8 mouse cellular contexts compared by ENCODE assay signal in the genomic region with DNA sequence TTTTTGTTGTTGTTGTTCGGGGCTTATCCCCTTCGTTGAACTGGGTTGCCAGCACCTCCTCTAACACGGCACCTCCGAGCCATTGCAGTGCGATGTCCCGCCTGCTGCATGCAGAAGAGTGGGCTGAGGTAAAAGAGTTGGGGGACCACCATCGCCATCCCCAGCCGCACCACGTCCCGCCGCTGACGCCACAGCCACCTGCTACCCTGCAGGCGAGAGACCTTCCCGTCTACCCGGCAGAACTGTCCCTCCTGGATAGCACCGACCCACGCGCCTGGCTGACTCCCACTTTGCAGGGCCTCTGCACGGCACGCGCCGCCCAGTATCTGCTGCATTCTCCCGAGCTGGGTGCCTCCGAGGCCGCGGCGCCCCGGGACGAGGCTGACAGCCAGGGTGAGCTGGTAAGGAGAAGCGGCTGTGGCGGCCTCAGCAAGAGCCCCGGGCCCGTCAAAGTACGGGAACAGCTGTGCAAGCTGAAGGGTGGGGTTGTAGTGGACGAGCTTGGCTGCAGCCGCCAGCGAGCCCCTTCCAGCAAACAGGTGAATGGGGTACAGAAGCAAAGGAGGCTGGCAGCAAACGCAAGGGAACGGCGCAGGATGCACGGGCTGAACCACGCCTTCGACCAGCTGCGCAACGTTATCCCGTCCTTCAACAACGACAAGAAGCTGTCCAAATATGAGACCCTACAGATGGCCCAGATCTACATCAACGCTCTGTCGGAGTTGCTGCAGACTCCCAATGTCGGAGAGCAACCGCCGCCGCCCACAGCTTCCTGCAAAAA. TPM values are rescaled to one million over a fixed set of nuclear protein-coding genes. Genes with fewer than 3 reads are reported as not detected.
DNase-seq lines count a peak whose midpoint lies in the region; ATAC-seq and TF ChIP-seq lines count a peak whose summit lies in the region.

No protein-coding gene starts in this region.

- DNase-seq in kidney, adult 18-20 months: peak; percentile 30
- no peak for DNase-seq in kidney, adult 9 months
- DNase-seq in adrenal gland, adult 2 months: peak; percentile 50
- no peak for DNase-seq in thymus, adult 18-20 months

- peak; percentile 70 for ATAC-seq in intestine, embryonic 15.5 days
- ATAC-seq in lung, embryonic 16.5 days (ENCODE audit: low read depth): peak; percentile 51

- peak overlapping the region; percentile 54 for H3K4me3 ChIP-seq in embryonic fibroblast, embryonic 13.5 days (ENCODE audit: insufficient read depth, low read length)
- peak overlapping the region; percentile 43 for H3K4me3 ChIP-seq in intestine, embryonic 15.5 days (replicated peaks)
- H3K4me3 ChIP-seq in lung, embryonic 16.5 days (ENCODE audit: low read length): peak overlapping the region; percentile 51
- peak overlapping the region; percentile 12 for H3K4me3 ChIP-seq in testis, adult 2 months (ENCODE audit: control insufficient read depth, low read depth, low read length)

- H3K9me3 ChIP-seq in intestine, embryonic 15.5 days: no peaks in the 10 kb centered on the region
- no peaks in the 10 kb centered on the region for H3K9me3 ChIP-seq in lung, embryonic 16.5 days (ENCODE audit: control insufficient read depth, low read length)

- peak overlapping the region; percentile 11; the same call in 1 of the 2 replicates for H3K9ac ChIP-seq in intestine, embryonic 15.5 days
- H3K9ac ChIP-seq in lung, embryonic 16.5 days (ENCODE audit: low read length): no peak overlapping the region

- H3K27ac ChIP-seq in embryonic fibroblast, embryonic 13.5 days (ENCODE audit: insufficient read depth, low read length): no peak overlapping the region
- H3K27ac ChIP-seq in intestine, embryonic 15.5 days: no peak overlapping the region
- H3K27ac ChIP-seq in lung, embryonic 16.5 days (ENCODE audit: low read length): no peak overlapping the region
- H3K27ac ChIP-seq in testis, adult 2 months (ENCODE audit: control insufficient read depth, insufficient read depth, low read depth, low read length): no peak overlapping the region

- under 1% methylated on average over 53 of the region's 53 CpGs for WGBS in intestine, embryonic 15.5 days
- under 1% methylated on average over 53 of the region's 53 CpGs for WGBS in lung, embryonic 16.5 days

- no peaks in the 10 kb centered on the region for H3K36me3 ChIP-seq in intestine, embryonic 15.5 days
- H3K36me3 ChIP-seq in lung, embryonic 16.5 days (ENCODE audit: control insufficient read depth, insufficient read depth, low read length): no peaks in the 10 kb centered on the region
- H3K36me3 ChIP-seq in testis, adult 2 months (ENCODE audit: control insufficient read depth, insufficient read depth, low read length): no peaks in the 10 kb centered on the region

- TF ChIP-seq CTCF in embryonic fibroblast, embryonic 13.5 days (IDR thresholded peaks at IDR 0.05; ENCODE audit: borderline replicate concordance, insufficient read depth, low read length): no peak
- TF ChIP-seq CTCF in testis, adult 2 months (IDR thresholded peaks at IDR 0.05; ENCODE audit: control insufficient read depth, insufficient read depth, insufficient replicate concordance, low read depth, low read length): no peak

- TF ChIP-seq POLR2A in embryonic fibroblast, embryonic 13.5 days (IDR thresholded peaks at IDR 0.05; ENCODE audit: low read depth, low read length): no peak
- no peak for TF ChIP-seq POLR2A in testis, adult 2 months (IDR thresholded peaks at IDR 0.05; ENCODE audit: control insufficient read depth, low read depth, low read length)

- H3K4me2 ChIP-seq in intestine, embryonic 15.5 days (replicated peaks): peak overlapping the region; percentile 86
- H3K4me2 ChIP-seq in lung, embryonic 16.5 days (ENCODE audit: low read depth, low read length): peak overlapping the region; percentile 88

- H3K4me1 ChIP-seq in embryonic fibroblast, embryonic 13.5 days (ENCODE audit: control insufficient read depth, insufficient read depth, low read length): no peaks in the 10 kb centered on the region
- H3K4me1 ChIP-seq in intestine, embryonic 15.5 days (replicated peaks): peaks cover 23% of the 10 kb centered on the region
- H3K4me1 ChIP-seq in lung, embryonic 16.5 days (replicated peaks; ENCODE audit: control insufficient read depth, insufficient read depth, low read length): peaks cover 17% of the 10 kb centered on the region
- H3K4me1 ChIP-seq in testis, adult 2 months (ENCODE audit: control insufficient read depth, insufficient read depth, low read length): peaks cover 15% of the 10 kb centered on the region

- H3K27me3 ChIP-seq in intestine, embryonic 15.5 days (replicated peaks): peaks cover 56% of the 10 kb centered on the region
- H3K27me3 ChIP-seq in lung, embryonic 16.5 days (ENCODE audit: control insufficient read depth, insufficient read depth, low read depth, low read length): peaks cover 68% of the 10 kb centered on the region
- peaks cover 3% of the 10 kb centered on the region for H3K27me3 ChIP-seq in testis, adult 2 months (ENCODE audit: control insufficient read depth, insufficient read depth, low read length)

RNA-seq across cellular contexts. Expression of a gene that starts 0.5 kb away (rescaled TPM):
- total RNA-seq in adrenal gland, adult 2 months (2021): not detected
- 0.10 TPM in 1 of 2 replicates, not detected in the other for polyA plus RNA-seq in adrenal gland, adult 2 months (2012; rRNA removed)
- polyA plus RNA-seq in embryonic fibroblast, embryonic 13.5 days (2011; ENCODE audit: insufficient read length, low read depth, missing spikeins): not detected in 2 replicates
- polyA plus RNA-seq in intestine, embryonic 15.5 days (2015; fragmentation: Nextera tagmentation; extraction: Ambion mirVana): 8.6 and 8.7 TPM in 2 replicates
- 0.06 TPM in 1 of 2 replicates, not detected in the other for polyA plus RNA-seq in lung, embryonic 16.5 days (2015; fragmentation: Nextera tagmentation; extraction: Ambion mirVana)
- polyA plus RNA-seq in testis, adult 2 months (2012; rRNA removed): not detected in 2 replicates

Comparison
In these comparisons a context has a peak if more than half of its experiments do, and no peak if none do; other contexts are left out.
1. DNase-seq: peak in kidney, adult 18-20 months (single experiment) and adrenal gland, adult 2 months (single experiment); none in kidney, adult 9 months (single experiment) and thymus, adult 18-20 months (0 of 2).
2. Peak in every context shown above with its lines, with median percentiles within 50 percentile points of each other: H3K4me3 ChIP-seq.